Mouse (Mus musculus) testis, adult 2 months (tissue): Measurements from ENCODE around the gene Slc25a27.

Source experiments
- CTCF ChIP-seq: fragments of 200-500 bp; IDR thresholded peaks from 2 replicates; pipeline ENCODE4 v1.5.1; 2012; ENCODE audit warnings: low read depth, mild to moderate bottlenecking, inconsistent platforms, low read length, moderate library complexity; ENCODE audit not compliant: control insufficient read depth, insufficient read depth, insufficient replicate concordance
- POLR2A ChIP-seq: fragments of 200-500 bp; IDR thresholded peaks from 2 replicates; pipeline ENCODE4 v1.6.1; 2012; ENCODE audit warnings: low read depth, mild to moderate bottlenecking, inconsistent platforms, low read length, moderate library complexity; ENCODE audit not compliant: control insufficient read depth

DNA sequence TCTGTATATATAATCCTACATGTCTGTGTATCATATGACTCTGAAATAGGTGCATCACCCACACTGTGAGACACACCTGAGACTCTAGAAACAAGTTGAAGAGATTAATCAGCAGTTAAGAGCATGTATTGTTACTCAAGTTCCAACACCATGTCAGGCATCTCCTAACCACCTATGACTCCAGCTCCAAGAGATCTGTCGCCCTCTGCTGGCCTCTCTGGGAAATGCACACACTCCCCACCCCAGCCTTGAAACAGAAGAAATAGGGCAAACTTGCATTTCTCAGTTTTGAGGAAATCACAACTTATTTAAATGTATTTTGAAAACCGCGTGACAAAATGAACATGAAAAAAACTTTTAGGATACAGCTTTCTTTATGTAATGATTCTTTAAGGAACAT, 60.3 kb downstream of the Slc25a27 start:
- TF ChIP-seq POLR2A (no peak), CTCF (peak; percentile 88; the same call in 1 of the 2 replicates)
